Mouse (Mus musculus) liver, adult 2 months (tissue): Measurements from ENCODE around the gene Eif4ebp2. TPM values are rescaled to one million over a fixed set of nuclear protein-coding genes. Genes with fewer than 3 reads are reported as not detected.

Experiments used
- DNase-seq: peaks from one replicate; pipeline ENCODE4 v3.0.0-alpha.2; 2011; ENCODE audit warnings: low read depth, low spot score; ENCODE audit errors: extremely low read depth
- H3K27ac ChIP-seq: fragments of 200-500 bp; replicated peaks from 2 replicates; pipeline ENCODE4 v1.5.1; 2012; ENCODE audit warnings: low read depth, mild to moderate bottlenecking, control low read depth, inconsistent platforms, low read length; ENCODE audit not compliant: insufficient read depth
- H3K27me3 ChIP-seq: fragments of 200-500 bp; 2 replicates; pipeline ENCODE4 v1.6.1; 2012; ENCODE audit warnings: mild to moderate bottlenecking, moderate library complexity, low read length, inconsistent platforms; ENCODE audit not compliant: control insufficient read depth, insufficient read depth
- H3K36me3 ChIP-seq: fragments of 200-500 bp; 2 replicates; pipeline ENCODE4 v1.6.1; 2012; ENCODE audit warnings: low read length, inconsistent platforms; ENCODE audit not compliant: control insufficient read depth, insufficient read depth
- H3K4me1 ChIP-seq: fragments of 200-500 bp; 2 replicates; pipeline ENCODE4 v1.6.1; 2011; ENCODE audit warnings: low read length; ENCODE audit not compliant: control insufficient read depth, insufficient read depth
- H3K4me3 ChIP-seq: fragments of 200-500 bp; 2 replicates; pipeline ENCODE4 v1.5.1; 2011; ENCODE audit warnings: low read depth, mild to moderate bottlenecking, control low read depth, low read length, moderate library complexity; ENCODE audit not compliant: insufficient read depth
- H3K79me2 ChIP-seq: fragments of 200-500 bp; 2 replicates; pipeline ENCODE4 v1.6.1; 2012; ENCODE audit warnings: inconsistent platforms, mild to moderate bottlenecking, low read length, moderate library complexity; ENCODE audit not compliant: control insufficient read depth, insufficient read depth
- H3K9ac ChIP-seq: fragments of 200-500 bp; 2 replicates; pipeline ENCODE4 v1.6.1; 2012; ENCODE audit warnings: low read depth, mild to moderate bottlenecking, control low read depth, inconsistent platforms, low read length
- CTCF ChIP-seq: fragments of 200-500 bp; IDR thresholded peaks from 2 replicates; pipeline ENCODE4 v1.5.1; 2011; ENCODE audit warnings: low read depth, low read length, control low read depth
- POLR2A ChIP-seq: fragments of 200-500 bp; IDR thresholded peaks from 2 replicates; pipeline ENCODE4 v1.6.1; 2011; ENCODE audit warnings: low read length, control low read depth; ENCODE audit not compliant: insufficient read depth; ENCODE audit errors: extremely low read depth
- WGBS: fragments of 180-500 bp; shearing (Covaris S2); methylation state at CpG from one replicate; pipeline ENCODE4 v1.1.7; 2018; 5-methylcytosine and 5-hydroxymethylcytosine counted together
- polyA plus RNA-seq: library from polyadenylated mRNA; depleted of rRNA; stranded (reverse); fragments of >200 nt; gene quantifications from 2 replicates; pipeline ENCODE4 v1.2.3, GENCODE M21; 2012
- total RNA-seq: library from RNA; depleted of rRNA; stranded (reverse); fragments of >200 nt; gene quantifications from 2 replicates; pipeline ENCODE4 v1.2.3, GENCODE M21; 2014

Gene Eif4ebp2
- total and polyA plus RNA-seq, 2 experiments: 28.2 to 117 TPM

- no peaks in the 10 kb centered on the region for H3K27me3 ChIP-seq
- DNase-seq: peak; percentile 56
- peaks cover 2% of the 10 kb centered on the region for H3K4me1 ChIP-seq
- H3K36me3 ChIP-seq: no peaks in the 10 kb centered on the region
- WGBS: 12% methylated on average over 11 of the region's 11 CpGs
- H3K4me3 ChIP-seq: no peak overlapping the region
- H3K79me2 ChIP-seq: peaks cover 4% of the 10 kb centered on the region; the same call in 1 of the 2 replicates
- H3K9ac ChIP-seq: no peak overlapping the region
- no peak overlapping the region for H3K27ac ChIP-seq
- TF ChIP-seq CTCF: peak; percentile 98
- no peak for TF ChIP-seq POLR2A
These were observed 39.6 kb upstream of the Eif4ebp2 start for GRCm38 (mm10) chr10:61492040-61492439.

GRCm38 (mm10) chr10:61491573-61491972 is 39.1 kb upstream of the Eif4ebp2 start:
- no peaks in the 10 kb centered on the region for H3K36me3 ChIP-seq
- H3K4me1 ChIP-seq: peaks cover 2% of the 10 kb centered on the region
- H3K27ac ChIP-seq: no peak overlapping the region
- WGBS: 16% methylated on average over 8 of the region's 8 CpGs
- no peak for TF ChIP-seq POLR2A
- no peak for TF ChIP-seq CTCF
- no peak overlapping the region for H3K9ac ChIP-seq
- H3K27me3 ChIP-seq: no peaks in the 10 kb centered on the region
- peaks cover 4% of the 10 kb centered on the region; the same call in 1 of the 2 replicates for H3K79me2 ChIP-seq
- no peak for DNase-seq
- H3K4me3 ChIP-seq: no peak overlapping the region

GRCm38 (mm10) chr10:61488522-61489110 is 36.2 kb upstream of the Eif4ebp2 start:
- TF ChIP-seq CTCF (no peak), POLR2A (no peak)
- Histone ChIP-seq H3K9ac (no peak overlapping the region), H3K36me3 (no peaks in the 10 kb centered on the region), H3K27me3 (no peaks in the 10 kb centered on the region), H3K4me1 (peaks cover 2% of the 10 kb centered on the region), H3K27ac (peak overlapping the region; percentile 11; the same call in 1 of the 2 replicates), H3K79me2 (peaks cover 8% of the 10 kb centered on the region; the same call in 1 of the 2 replicates), H3K4me3 (no peak overlapping the region)
- peak; percentile 64 for DNase-seq
- WGBS: 36% methylated on average over 6 of the region's 6 CpGs

- no peak for DNase-seq
- TF ChIP-seq POLR2A (no peak), CTCF (no peak)
- peaks cover 2% of the 10 kb centered on the region for H3K4me1 ChIP-seq
- H3K4me3 ChIP-seq: no peak overlapping the region
- H3K36me3 ChIP-seq: no peaks in the 10 kb centered on the region
- H3K79me2 ChIP-seq: peaks cover 8% of the 10 kb centered on the region; the same call in 1 of the 2 replicates
- no peaks in the 10 kb centered on the region for H3K27me3 ChIP-seq
- H3K9ac ChIP-seq: no peak overlapping the region
- WGBS: 65% methylated on average over 8 of the region's 8 CpGs
- no peak overlapping the region for H3K27ac ChIP-seq
These were observed 34.3 kb upstream of the Eif4ebp2 start for GRCm38 (mm10) chr10:61486551-61487339.

GRCm38 (mm10) chr10:61484801-61485200 is 32.3 kb upstream of the Eif4ebp2 start:
- peaks cover 13% of the 10 kb centered on the region; the same call in 1 of the 2 replicates for H3K79me2 ChIP-seq
- no peak for TF ChIP-seq CTCF
- no peak for TF ChIP-seq POLR2A
- no peak overlapping the region for H3K27ac ChIP-seq
- H3K9ac ChIP-seq: no peak overlapping the region
- no peak for DNase-seq
- no peaks in the 10 kb centered on the region for H3K36me3 ChIP-seq
- H3K4me1 ChIP-seq: peaks cover 2% of the 10 kb centered on the region
- no peak overlapping the region for H3K4me3 ChIP-seq
- WGBS: 78% methylated on average over 11 of the region's 11 CpGs
- H3K27me3 ChIP-seq: no peaks in the 10 kb centered on the region
